Mouse (Mus musculus) G1E (cell line): ENCODE data around the gene Rnase1.

Experiments used
- CTCF ChIP-seq: IDR thresholded peaks from 2 replicates; pipeline ENCODE4 v1.5.1; 2012; ENCODE audit warnings: low read depth, low read length, inconsistent platforms, mixed read lengths
- GATA1 ChIP-seq: IDR thresholded peaks from 2 replicates; pipeline ENCODE4 v1.6.1; 2012; ENCODE audit warnings: borderline replicate concordance, low read length, inconsistent platforms, mixed read lengths
- POLR2AphosphoS5 ChIP-seq: IDR thresholded peaks from 2 replicates; pipeline ENCODE4 v1.6.1; 2012; ENCODE audit warnings: low read depth, low read length, inconsistent platforms; ENCODE audit not compliant: insufficient replicate concordance

DNA sequence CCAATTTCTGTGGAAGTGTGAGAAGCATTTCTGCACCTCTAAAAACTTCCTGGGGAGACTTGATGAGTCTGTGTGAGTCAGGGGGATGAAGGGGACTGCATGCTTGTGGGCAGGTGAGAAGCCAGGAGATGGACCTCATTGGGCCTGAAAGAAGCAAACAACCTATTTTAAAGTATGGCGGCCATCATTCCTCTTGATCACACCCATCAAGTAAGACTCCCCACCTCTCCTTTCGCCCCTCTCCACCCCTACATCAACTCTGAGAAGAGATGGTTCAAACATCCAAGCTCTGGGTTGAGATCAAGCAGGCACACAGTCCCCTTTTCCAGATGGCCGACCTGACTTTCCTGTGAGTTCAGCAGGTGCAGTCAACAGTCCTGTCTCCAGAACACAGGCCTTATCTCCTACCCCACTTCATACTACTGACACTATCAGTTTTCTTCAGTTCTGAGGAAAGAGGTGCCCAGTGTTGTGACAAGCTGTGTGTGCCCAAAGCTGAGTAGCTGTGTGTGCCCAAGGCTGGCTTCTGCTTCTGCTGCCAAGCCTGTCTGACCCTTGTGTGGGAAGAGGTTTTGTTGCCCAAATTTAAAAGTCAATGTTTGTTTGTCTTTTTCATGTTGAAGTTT lies 3.7 kb upstream of the Rnase1 start:
- no peak for TF ChIP-seq CTCF
- no peak for TF ChIP-seq GATA1
- no peak for TF ChIP-seq POLR2AphosphoS5
